Mouse (Mus musculus) forebrain, embryonic 11.5 days (tissue): ENCODE data around the gene Opcml. TPM values are rescaled to one million over a fixed set of nuclear protein-coding genes. Genes with fewer than 3 reads are reported as not detected.

Source experiments
- ATAC-seq: fragments of 200-750 bp; cut with Nextera tagmentation; replicated peaks from 2 replicates; pipeline ENCODE4 v1.8.0; 2017; ENCODE audit warnings: moderate TSS enrichment; ENCODE audit not compliant: low FRiP score
- DNase-seq: peaks from one replicate; pipeline ENCODE4 v3.0.0-alpha.2; 2017; ENCODE audit warnings: low spot score
- H3K27ac ChIP-seq: fragments of 300-500 bp; sonication (generic); 2 replicates; pipeline ENCODE4 v1.5.1; 2014; ENCODE audit warnings: low read depth, low read length
- H3K27me3 ChIP-seq: fragments of 300-500 bp; sonication (generic); 2 replicates; pipeline ENCODE4 v1.6.1; 2014; ENCODE audit warnings: mild to moderate bottlenecking, low read length, mixed read lengths; ENCODE audit not compliant: control insufficient read depth, insufficient read depth
- H3K36me3 ChIP-seq: fragments of 300-500 bp; sonication (generic); 2 replicates; pipeline ENCODE4 v1.6.1; 2014; ENCODE audit warnings: mild to moderate bottlenecking, low read length, moderate library complexity, mixed read lengths; ENCODE audit not compliant: control insufficient read depth, insufficient read depth
- H3K4me1 ChIP-seq: fragments of 300-500 bp; sonication (generic); replicated peaks from 2 replicates; pipeline ENCODE4 v1.6.1; 2014; ENCODE audit warnings: low read length, mixed read lengths; ENCODE audit not compliant: control insufficient read depth, insufficient read depth
- H3K4me2 ChIP-seq: fragments of 300-500 bp; sonication (generic); 2 replicates; pipeline ENCODE4 v1.6.1; 2014; ENCODE audit warnings: low read depth, mild to moderate bottlenecking, low read length, moderate library complexity, mixed read lengths; ENCODE audit not compliant: severe bottlenecking
- H3K4me3 ChIP-seq: fragments of 300-500 bp; sonication (generic); 2 replicates; pipeline ENCODE4 v1.5.1; 2014; ENCODE audit warnings: low read depth, low read length
- H3K9ac ChIP-seq: fragments of 300-500 bp; sonication (generic); 2 replicates; pipeline ENCODE4 v1.6.1; 2014; ENCODE audit warnings: low read length
- H3K9me3 ChIP-seq: fragments of 300-500 bp; sonication (generic); 2 replicates; pipeline ENCODE4 v1.6.1; 2016; ENCODE audit warnings: low read length, mixed read lengths; ENCODE audit not compliant: control insufficient read depth
- WGBS: fragments of 180-500 bp; shearing (Covaris S2); extraction: QIAGEN DNeasy Blood & Tissue Kit; methylation state at CpG from one replicate; pipeline ENCODE4 v1.1.7; 2014; 5-methylcytosine and 5-hydroxymethylcytosine counted together
- polyA plus RNA-seq: library from polyadenylated mRNA; unstranded; fragments of >200 nt; fragmentation: Nextera tagmentation; extraction: Ambion mirVana; gene quantifications from 2 replicates; pipeline ENCODE4 v1.2.1, GENCODE M21; 2014

The Opcml gene
- polyA plus RNA-seq, result 2.4 and 2.9 TPM in 2 replicates

DNA sequence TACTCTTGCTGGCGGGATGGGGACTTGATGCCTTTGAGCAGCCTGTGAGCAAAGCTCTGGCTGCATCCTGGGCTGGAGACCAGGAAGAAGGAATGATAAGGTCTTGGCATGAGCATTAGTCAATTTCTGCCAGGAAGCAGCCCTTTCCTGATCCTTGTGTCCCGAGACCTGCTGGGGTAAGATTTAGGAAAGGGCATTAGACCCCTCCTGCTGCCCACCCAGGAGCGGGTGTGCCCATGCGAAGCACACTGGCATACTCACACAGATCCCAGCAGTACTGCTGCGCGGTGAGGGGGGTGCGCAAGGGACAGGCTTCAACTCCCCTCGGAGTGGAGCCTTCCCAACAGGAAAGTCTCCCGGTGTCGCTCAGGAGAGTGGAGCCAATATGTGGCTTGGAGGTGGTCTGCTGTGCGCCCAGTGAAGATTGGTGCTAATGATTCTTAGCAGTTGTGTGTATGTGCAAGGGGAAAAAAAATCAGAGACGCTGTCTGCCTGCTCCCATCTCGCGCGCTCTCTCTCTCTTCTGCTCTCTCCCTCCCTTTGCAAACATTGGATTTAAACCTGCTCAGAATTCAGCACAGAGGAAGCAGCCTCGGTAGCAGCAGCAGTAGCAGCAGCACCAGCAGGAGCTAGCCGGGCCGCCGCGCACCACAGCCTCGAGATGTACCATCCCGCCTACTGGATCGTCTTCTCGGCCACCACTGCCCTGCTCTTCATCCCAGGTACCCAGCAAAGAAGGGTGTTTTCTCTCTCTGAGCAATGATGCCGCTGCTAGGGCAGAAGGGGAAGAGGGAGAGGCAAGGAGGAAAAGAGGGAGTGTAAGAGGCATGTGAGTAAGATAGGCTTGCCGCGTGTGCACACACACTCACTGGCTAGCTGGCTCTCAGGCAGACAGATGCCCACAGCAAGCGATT is at the start of gene Opcml:
Gene Opcml, plus strand, starts transcription at position 51 of the 914 bp plus-strand sequence.
- H3K9ac ChIP-seq, result peak within 1 kb of the TSS; percentile 44
- ATAC-seq (peak; percentile 61), DNase-seq (peak; percentile 69)
- H3K4me2 ChIP-seq, result peak within 1 kb of the TSS; percentile 75
- no peaks in the 10 kb centered on the region for H3K36me3 ChIP-seq
- peak within 1 kb of the TSS; percentile 38 for H3K4me3 ChIP-seq
- no peak within 1 kb of the TSS for H3K27ac ChIP-seq
- H3K9me3 ChIP-seq, result no peaks in the 10 kb centered on the region
- WGBS, result 1% methylated on average over 28 of the region's 28 CpGs
- no peaks in the 10 kb centered on the region; the same call in 1 of the 2 replicates for H3K4me1 ChIP-seq
- H3K27me3 ChIP-seq, result peaks cover 9% of the 10 kb centered on the region; the same call in 1 of the 2 replicates

DNA sequence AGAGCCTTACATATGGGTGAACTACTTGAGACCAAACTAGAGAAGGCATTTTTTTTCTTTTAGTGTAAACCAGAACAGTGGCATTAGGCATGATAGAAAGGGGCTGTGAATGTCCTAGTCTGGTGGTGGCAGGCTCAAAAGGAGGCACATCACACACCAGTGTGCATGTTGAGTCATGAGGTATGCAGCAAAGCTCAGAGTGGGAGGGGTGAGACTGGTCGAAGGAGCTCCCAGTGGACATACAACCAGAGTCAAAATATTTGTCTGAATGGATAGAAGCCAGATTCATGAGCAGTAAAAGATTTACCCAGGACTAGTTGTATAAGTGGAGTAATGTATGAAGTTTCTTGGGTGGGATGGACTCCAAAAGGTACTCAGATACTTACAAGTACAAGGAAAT is 31.9 kb upstream of the Opcml start:
- no peak for ATAC-seq
- Histone ChIP-seq H3K27ac (no peak overlapping the region), H3K27me3 (no peaks in the 10 kb centered on the region), H3K4me2 (no peak overlapping the region), H3K4me3 (no peak overlapping the region), H3K9me3 (no peaks in the 10 kb centered on the region), H3K9ac (no peak overlapping the region), H3K36me3 (no peaks in the 10 kb centered on the region), H3K4me1 (no peaks in the 10 kb centered on the region)
- 91% methylated on average over 1 of the region's 1 CpGs for WGBS
- no peak for DNase-seq

DNA sequence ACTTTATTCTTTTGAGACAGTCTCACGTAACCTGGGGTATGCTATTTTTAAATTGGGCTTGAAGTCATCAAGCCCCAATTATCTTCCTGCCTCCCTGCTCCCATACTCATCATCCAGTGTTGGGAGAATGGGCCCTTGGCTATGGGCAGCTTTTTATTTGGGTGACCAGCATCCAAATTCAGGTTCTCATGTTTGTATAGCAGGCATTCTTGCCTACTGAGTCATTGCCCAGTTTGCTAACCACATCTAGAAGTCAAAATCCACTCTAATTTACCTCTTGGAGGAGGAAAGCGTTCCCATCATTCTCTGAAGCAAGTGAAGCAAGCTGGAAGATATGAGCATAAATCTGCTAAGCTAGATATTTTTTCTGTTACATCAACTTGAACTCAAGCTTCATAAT is 29.4 kb upstream of the Opcml start:
- Histone ChIP-seq H3K4me1 (no peaks in the 10 kb centered on the region), H3K27me3 (no peaks in the 10 kb centered on the region), H3K4me3 (no peak overlapping the region), H3K27ac (no peak overlapping the region), H3K4me2 (no peak overlapping the region), H3K9me3 (no peaks in the 10 kb centered on the region), H3K9ac (no peak overlapping the region), H3K36me3 (no peaks in the 10 kb centered on the region)
- WGBS, result 93% methylated on average over 2 of the region's 2 CpGs
- no peak for DNase-seq
- ATAC-seq, result no peak

DNA sequence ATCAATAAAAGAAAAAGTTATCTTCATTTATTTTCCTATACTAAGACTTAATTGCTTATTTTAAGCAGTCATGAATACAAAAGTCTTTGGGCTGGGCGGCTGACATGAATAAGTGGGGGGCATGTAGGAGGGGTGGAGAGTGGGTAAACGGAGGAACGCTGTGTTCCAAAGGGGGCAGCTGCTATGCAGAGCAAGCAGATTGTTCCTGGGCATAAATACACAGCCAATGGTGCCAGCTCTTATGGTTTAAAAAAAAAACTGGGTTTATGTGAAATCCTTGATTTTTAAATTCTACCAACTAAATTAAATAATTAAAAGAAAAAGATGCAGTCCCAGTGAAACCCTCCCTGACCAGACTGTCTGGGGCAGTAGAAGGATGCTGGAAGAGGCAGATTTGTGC is 24.1 kb upstream of the Opcml start:
- H3K9me3 ChIP-seq, result no peaks in the 10 kb centered on the region
- H3K36me3 ChIP-seq, result no peaks in the 10 kb centered on the region
- DNase-seq, result no peak
- no peak overlapping the region for H3K9ac ChIP-seq
- H3K4me1 ChIP-seq, result no peaks in the 10 kb centered on the region
- ATAC-seq, result no peak
- no peaks in the 10 kb centered on the region for H3K27me3 ChIP-seq
- no peak overlapping the region for H3K4me2 ChIP-seq
- WGBS, result 79% methylated on average over 3 of the region's 3 CpGs
- no peak overlapping the region for H3K27ac ChIP-seq
- H3K4me3 ChIP-seq, result no peak overlapping the region

DNA sequence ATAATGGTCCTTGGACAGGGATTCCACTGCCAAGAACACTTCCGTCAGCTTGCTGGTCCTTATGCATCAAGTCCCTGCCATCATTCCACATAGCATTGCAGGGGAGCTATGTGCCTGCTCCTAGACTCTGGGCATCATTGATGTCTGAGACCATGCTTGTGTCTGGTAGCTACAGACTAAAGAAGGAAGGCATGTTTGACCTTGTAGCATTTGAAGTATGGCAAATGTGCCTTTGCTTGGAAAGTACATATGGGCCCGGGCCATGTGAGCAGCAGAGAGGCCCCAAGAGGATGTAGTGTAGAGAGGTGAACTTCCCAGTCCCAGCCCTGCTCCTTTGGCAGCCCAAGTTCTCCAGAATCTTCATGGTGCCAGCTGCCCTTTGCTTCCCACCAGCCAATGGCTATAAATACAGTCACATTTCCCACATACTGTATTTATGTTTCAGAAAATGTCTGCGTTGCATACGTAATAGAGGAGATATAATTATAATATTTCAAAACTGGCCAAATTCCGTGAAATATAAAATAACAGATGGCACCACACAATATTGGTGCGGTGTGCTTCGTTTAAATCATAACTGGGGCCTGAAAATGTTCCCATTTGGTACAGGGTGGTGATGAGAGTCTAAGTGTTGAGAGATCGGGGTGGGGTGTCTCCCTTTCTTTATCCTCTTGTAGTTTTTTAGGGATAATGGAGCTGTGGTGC is 23.2 kb upstream of the Opcml start:
- H3K27me3 ChIP-seq, result no peaks in the 10 kb centered on the region
- no peak overlapping the region for H3K4me3 ChIP-seq
- no peaks in the 10 kb centered on the region for H3K4me1 ChIP-seq
- no peak overlapping the region for H3K27ac ChIP-seq
- no peaks in the 10 kb centered on the region for H3K9me3 ChIP-seq
- H3K9ac ChIP-seq, result no peak overlapping the region
- no peaks in the 10 kb centered on the region for H3K36me3 ChIP-seq
- no peak overlapping the region for H3K4me2 ChIP-seq
- 88% methylated on average over 8 of the region's 8 CpGs for WGBS
- DNase-seq (no peak), ATAC-seq (no peak)

DNA sequence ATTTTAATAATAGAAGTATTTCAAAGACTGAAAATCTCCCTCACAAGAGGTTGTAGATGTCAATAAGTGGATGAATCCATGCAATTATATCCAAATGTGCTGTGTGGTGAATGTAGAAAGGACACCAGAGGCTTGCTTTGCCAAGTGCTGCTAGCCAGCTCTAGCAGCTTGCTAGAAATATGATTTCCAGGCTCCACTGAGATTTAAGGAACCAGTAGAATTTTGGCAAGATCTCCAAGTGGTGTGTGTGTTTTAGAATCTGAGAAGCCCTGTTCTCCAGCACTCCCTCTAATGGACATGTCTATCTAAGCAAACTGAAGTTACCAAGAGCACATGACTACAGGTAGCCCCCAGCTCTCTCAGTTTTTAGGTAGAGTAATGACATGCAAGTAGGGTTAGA is 21.8 kb upstream of the Opcml start:
- no peak overlapping the region for H3K27ac ChIP-seq
- H3K9me3 ChIP-seq, result no peaks in the 10 kb centered on the region
- H3K4me1 ChIP-seq, result no peaks in the 10 kb centered on the region

DNA sequence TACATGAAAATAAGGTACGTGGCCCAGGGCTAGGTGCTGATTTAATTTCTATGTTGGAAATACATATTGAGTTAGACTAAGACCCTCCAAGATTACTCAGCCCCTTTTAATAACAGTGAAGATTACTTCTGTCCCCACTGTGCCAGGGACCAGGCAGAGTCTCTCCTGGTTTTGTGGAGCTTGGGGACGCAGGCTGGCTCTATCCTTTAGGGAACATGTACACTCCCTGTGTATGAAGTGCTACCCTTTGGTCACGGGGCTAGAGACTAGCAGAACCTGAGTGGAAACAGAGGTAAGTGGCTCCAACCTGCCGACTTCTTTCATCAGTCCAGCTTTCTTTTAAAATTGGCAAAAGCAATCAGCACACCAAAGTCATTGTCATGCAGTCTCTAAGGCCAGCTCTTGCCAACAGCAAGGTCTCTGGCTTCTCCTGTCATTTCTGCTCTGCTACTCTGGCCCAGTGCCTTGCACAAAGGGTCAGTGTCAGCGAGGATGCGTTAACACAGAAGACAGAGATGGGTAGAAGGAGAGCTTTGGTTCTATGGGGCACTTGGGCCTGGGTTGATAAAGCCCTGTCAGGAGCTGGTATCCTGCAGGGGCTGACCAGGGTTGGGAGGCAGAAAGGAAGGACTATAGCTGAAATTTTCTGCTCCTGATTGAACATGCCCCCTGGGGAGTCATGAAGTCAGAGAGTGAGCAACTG is 9.1 kb upstream of the Opcml start:
- H3K9ac ChIP-seq, result no peak overlapping the region
- no peak for DNase-seq
- 0 out of 2 replicates have a peak, but pooled peaks have one; percentile 27 for ATAC-seq

More for the DNA sequence above, 21.8 kb upstream of the Opcml start:
- Histone ChIP-seq H3K27me3 (no peaks in the 10 kb centered on the region), H3K4me2 (no peak overlapping the region), H3K36me3 (no peaks in the 10 kb centered on the region), H3K9ac (no peak overlapping the region), H3K4me3 (no peak overlapping the region)
- ATAC-seq (no peak), DNase-seq (no peak)

DNA sequence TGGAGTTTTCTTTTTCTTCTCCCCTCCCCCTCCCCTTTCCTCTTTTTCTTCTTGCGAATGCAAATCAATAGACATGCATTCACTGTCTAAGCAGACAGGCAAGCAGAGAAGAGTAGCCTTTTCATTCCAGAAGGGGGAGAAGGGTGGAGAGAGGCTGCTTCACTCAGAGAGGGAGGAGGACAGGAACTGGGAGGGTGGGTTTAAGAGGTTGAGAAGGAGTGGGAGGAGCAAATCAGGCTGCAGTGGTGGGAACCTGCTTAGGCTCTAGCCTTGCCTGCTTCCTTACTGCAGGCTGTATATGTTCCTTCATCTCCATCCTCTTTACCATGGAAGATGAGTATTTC is 8.6 kb upstream of the Opcml start:
- no peaks in the 10 kb centered on the region for H3K4me1 ChIP-seq
- peak; percentile 81 for ATAC-seq
- no peak overlapping the region for H3K4me2 ChIP-seq
- no peak for DNase-seq
- H3K36me3 ChIP-seq, result no peaks in the 10 kb centered on the region
- H3K27ac ChIP-seq, result no peak overlapping the region
- H3K9me3 ChIP-seq, result no peaks in the 10 kb centered on the region
- H3K27me3 ChIP-seq, result no peaks in the 10 kb centered on the region
- no peak overlapping the region for H3K9ac ChIP-seq
- WGBS, result 0% methylated on average over 1 of the region's 1 CpGs
- H3K4me3 ChIP-seq, result no peak overlapping the region

More for the DNA sequence above, 9.1 kb upstream of the Opcml start:
- Histone ChIP-seq H3K36me3 (no peaks in the 10 kb centered on the region), H3K27me3 (no peaks in the 10 kb centered on the region), H3K4me3 (no peak overlapping the region), H3K9me3 (no peaks in the 10 kb centered on the region), H3K27ac (no peak overlapping the region), H3K4me1 (no peaks in the 10 kb centered on the region), H3K4me2 (no peak overlapping the region)
- WGBS, result 64% methylated on average over 6 of the region's 6 CpGs
